Mouse (Mus musculus): ENCODE measurements around the gene Wdr66.

Gene Wdr66

GRCm38 (mm10) chr5:123270917-123271316 is 19.0 kb downstream of the Wdr66 start:
- in situ Hi-C loops (cut with MboI, MseI): no loop called here

- in situ Hi-C loops (cut with MboI, MseI): no loop called here
These were observed 21.0 kb downstream of the Wdr66 start for GRCm38 (mm10) chr5:123272927-123273326.

- in situ Hi-C loops (cut with MboI, MseI): no loop called here
These were observed 24.9 kb downstream of the Wdr66 start for GRCm38 (mm10) chr5:123276636-123277341.

DNA sequence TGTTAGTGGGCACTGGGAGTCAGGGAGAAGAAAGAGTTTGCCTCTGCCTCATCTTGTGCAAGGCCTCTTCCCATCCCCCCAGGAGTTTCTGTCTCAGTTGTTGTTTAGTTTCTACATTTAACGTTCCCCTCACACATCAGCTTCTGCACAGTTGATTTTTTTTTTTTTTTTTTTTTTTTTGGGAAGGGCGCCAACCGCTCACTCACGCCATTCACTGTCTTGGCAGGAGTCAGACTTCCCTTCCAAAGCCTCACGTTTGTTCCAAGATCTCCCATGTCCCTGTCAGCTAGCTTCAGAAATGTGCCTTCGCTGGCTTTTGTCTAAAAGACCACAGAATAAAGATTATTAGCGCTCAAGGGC is 25.4 kb downstream of the Wdr66 start:
- in situ Hi-C loops (cut with MboI, MseI): no loop called here

- in situ Hi-C loops (cut with MboI, MseI): no loop called here
These were observed 25.8 kb downstream of the Wdr66 start for GRCm38 (mm10) chr5:123277704-123278103.

DNA sequence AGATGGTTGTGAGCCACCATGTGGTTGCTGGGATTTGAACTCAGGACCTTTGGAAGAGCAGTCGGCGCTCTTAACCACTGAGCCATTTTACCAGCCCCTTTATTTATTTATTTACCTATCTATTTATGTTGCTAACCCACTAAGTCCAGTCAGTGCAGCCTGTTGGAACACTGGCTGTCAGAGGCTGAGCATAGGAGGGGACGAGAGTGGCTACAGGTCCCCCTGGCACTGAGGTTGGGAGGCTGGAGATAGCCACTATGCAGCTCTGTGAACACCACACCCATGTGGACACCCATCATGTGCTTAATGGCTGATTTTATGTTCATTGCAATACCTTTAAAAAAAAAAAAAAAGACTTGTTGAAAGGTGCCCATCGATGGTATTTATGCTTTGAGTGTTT is 27.3 kb downstream of the Wdr66 start:
- in situ Hi-C loops (cut with MboI, MseI): no loop called here

DNA sequence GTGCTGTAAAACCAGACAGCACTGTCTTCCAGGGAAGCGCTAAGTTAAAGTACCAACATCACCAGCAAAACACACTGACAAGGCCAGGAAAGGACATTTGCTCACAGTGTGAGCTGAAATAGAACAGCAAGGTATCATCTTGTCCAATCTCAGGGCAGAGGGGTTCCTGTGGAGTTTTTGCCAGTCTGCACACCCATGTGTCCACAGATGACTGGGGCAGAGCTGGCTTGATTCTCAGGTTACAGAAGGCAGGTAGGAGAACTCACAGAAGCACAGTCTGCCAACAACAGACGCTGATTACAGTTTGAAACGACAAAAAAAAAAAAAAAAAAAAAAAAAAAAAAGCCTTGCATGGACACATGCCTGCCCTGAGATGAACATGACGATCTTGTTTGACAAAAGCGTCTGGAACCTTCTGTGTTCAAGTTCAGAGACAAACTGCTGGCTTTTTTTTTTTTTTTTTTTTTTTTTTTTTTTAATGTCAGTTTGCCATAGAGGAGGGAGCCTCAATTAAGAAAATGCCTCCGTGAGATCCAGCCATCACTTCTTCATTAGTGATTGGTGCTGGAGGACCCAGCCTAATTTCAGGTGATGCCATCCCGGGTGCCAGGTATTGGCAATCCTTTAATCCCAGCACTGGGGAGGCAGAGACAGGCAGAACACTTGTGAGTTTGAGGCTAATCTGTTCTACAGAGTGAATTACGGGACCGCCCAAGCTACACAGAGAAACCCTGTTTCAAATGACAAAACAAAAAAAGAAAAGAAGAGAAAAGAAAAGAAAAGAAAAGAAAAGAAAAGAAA is 29.6 kb downstream of the Wdr66 start:
- in situ Hi-C loops (cut with MboI, MseI): no loop called here

DNA sequence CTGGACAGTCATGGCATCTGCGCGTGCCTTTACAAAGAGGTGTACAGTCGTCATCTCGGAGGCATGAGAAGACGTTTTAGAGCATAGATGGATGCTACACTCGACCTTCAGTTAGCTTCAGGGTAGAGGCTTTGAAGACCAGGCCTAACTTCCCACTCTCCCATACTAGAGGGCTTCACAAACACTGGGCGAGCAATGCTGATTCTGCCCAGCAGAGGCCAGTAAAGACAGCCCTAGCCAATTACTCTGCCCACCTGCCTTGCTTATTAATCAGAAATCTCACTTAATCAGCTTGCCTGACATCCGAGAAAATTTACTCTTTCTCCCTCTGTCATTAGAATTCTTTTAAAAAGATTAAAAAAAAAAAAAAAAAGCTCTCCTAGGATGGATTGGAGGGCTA is 33.3 kb downstream of the Wdr66 start:
- in situ Hi-C loops (cut with MboI, MseI): no loop called here

GRCm38 (mm10) chr5:123288079-123288478 is 36.2 kb downstream of the Wdr66 start:
- in situ Hi-C loops (cut with MboI, MseI): no loop called here

DNA sequence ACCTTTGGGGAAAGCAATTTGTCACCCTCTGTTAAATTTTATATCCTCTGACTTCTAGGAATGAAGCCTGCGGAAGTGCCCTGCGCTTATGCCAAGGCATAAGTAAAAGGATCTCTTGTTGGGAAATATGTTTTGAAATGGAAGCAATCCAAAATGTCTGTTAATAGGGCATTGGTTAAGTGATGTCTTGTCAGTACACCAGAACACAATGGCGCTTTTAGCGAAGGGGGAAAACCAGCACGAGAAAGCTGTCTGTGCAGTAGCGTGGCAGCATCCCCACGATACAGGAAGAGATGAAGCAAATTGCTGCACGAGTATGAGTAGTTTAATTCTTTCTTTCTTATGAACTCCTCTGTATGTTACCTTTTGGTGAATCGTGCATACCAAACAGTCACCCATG is 42.8 kb downstream of the Wdr66 start:
- in situ Hi-C loops (cut with MboI, MseI): no loop called here

GRCm38 (mm10) chr5:123296224-123296806 is 44.4 kb downstream of the Wdr66 start:
- in situ Hi-C loops (cut with MboI, MseI): no loop called here

- in situ Hi-C loops (cut with MboI, MseI): no loop called here
These were observed 45.3 kb downstream of the Wdr66 start for GRCm38 (mm10) chr5:123296972-123297754.

DNA sequence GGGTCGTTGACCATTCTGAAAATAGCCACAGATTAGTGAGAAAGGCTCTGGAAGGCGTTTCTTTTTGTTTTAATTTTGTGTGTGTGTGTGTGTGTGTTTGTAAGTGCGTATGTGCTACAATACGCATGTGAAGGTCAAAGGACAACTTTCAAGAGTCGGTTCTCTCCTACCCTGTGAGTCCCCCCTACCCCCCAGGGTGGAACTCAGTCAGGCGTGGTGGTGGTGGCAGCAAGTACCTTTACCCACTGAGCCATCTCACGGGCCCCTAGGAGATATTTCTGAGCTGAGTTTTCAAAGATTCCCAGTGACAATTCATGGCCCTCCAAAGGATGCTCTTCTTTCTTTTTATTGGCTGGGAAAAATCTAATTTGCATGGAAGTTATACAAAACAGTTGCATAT is 45.9 kb downstream of the Wdr66 start:
- in situ Hi-C loops (cut with MboI, MseI): no loop called here

GRCm38 (mm10) chr5:123298526-123298925 is 46.6 kb downstream of the Wdr66 start:
- in situ Hi-C loops (cut with MboI, MseI): no loop called here

- in situ Hi-C loops (cut with MboI, MseI): no loop called here
These were observed 48.7 kb downstream of the Wdr66 start for GRCm38 (mm10) chr5:123300496-123301034.

GRCm38 (mm10) chr5:123301780-123302521 is 50.0 kb downstream of the Wdr66 start:
- in situ Hi-C loops (cut with MboI, MseI): no loop called here

GRCm38 (mm10) chr5:123307630-123308282 is 55.9 kb downstream of the Wdr66 start:
- in situ Hi-C loops (cut with MboI, MseI): no loop called here

- in situ Hi-C loops (cut with MboI, MseI): no loop called here
These were observed 57.9 kb downstream of the Wdr66 start for GRCm38 (mm10) chr5:123309816-123310215.

DNA sequence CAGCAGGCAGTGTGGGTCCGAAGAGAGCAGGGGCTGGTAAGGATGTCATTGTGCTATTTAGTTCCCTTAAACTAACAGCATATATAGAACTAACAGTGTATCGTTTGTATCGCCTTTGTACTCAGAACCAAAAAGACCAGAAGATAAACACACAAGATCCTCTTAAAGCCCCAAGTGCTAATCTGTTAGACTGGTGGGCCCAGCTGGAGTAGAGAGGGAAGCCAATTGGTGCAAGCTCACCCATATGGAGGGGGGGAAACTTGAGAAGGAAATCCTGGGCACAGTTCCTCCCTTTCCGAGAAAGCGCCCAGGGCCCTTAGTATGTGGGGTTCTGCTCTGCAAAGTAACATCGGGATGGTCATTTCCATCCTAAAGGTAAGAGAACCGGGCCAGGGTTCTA is 58.3 kb downstream of the Wdr66 start:
- in situ Hi-C loops (cut with MboI, MseI): no loop called here

DNA sequence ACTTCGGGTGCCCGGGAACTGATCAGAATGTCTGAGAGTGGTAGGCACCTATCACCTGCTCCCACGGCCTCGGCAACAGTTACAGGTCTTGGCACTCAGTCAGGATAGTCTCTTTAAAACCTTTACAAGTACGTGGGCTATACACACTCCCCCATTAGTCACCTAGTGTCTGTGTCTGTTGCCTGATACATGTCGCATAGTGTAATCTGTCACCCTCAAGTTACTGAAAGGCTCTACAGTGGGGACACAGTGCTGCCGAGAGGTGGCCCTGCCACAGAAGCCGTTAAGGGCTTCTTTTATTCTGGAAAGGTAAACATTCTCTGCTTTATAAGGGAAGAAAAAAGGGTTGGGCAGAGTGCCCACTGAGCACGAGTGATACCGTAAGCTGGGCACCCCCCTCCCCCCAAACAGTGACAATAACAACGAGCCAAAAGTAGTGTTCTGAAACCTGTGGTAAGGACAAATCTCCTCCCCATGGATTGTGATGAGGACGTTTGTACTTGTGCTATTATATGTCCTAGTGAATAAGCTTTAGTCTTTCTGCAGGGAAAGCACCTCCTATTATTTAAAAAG is 61.2 kb downstream of the Wdr66 start:
- in situ Hi-C loops (cut with MboI, MseI): no loop called here
